Comparison of ENCODE assay signal across 8 mouse cellular contexts in the genomic region with DNA sequence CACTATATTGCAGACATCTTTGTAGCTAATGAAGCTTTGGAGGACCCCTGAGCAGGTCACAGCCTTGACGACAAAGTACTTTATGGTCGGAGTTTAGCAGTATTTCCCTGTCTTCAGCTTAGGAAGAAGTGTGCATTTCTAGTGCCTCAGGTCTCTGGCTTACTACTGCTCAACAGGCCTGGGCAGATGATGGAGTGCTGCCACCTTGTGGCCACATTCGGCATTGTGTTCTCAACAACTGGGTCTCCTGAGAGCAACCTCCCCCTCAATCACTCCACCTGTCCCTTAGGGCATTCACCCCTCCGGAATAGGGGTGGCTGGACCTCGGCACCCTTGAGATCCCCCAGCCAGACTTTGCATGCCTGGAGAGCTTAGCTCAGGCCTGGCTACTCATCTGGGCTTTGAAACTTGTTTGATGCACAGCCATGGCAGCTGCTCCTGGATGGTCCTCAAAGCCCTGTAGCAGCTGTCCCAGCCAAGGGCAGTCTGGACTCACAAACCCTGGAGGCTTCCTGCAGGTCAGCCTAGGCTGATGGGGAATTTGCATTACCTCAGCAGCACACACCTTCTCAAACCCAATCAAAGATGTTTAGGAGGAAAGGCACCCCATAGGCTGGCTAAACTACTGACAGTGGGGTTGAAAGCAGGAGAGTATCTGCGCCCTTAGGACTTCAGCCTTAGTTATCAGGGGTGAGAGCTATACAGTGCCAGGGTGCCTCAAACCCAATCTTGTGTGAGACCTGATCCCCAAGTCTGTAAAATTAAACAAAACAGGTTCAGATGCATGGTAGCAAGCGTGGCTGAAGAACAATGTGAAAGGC. TPM values are rescaled to one million over a fixed set of nuclear protein-coding genes. Genes with fewer than 3 reads are reported as not detected.
DNase-seq lines count a peak whose midpoint lies in the region; ATAC-seq lines count a peak whose summit lies in the region.

No protein-coding gene starts in this region.

- peaks cover 5% of the 10 kb centered on the region; the same call in 1 of the 2 replicates for H3K27me3 ChIP-seq in intestine, embryonic 14.5 days (replicated peaks; ENCODE audit: control insufficient read depth, insufficient read depth, low read length)

- no peak overlapping the region for H3K9ac ChIP-seq in intestine, embryonic 14.5 days (ENCODE audit: low read length)

- H3K9me3 ChIP-seq in intestine, embryonic 14.5 days (ENCODE audit: control insufficient read depth, low read length): no peaks in the 10 kb centered on the region

- no peak overlapping the region; the same call in 1 of the 2 replicates for H3K27ac ChIP-seq in intestine, embryonic 14.5 days (ENCODE audit: low read depth)

- H3K4me1 ChIP-seq in intestine, embryonic 14.5 days (replicated peaks; ENCODE audit: control insufficient read depth, insufficient read depth, low read length): peaks cover 26% of the 10 kb centered on the region

- no peak overlapping the region for H3K4me3 ChIP-seq in intestine, embryonic 14.5 days (ENCODE audit: low read depth, low read length)

- intact Hi-C loops in left cerebral cortex, postnatal 10 days (cut with DNase I): loop anchor here (2.0 to 5.0 kb wide), 2 partner anchors 36 to 93 kb away; no protein-coding TSS in a partner anchor

- ATAC-seq in intestine, embryonic 14.5 days (replicated peaks; ENCODE audit: low FRiP score, low TSS enrichment, low read depth): peak; percentile 69

- DNase-seq in adipocyte (ENCODE audit: low spot score): peak; percentile 86
- peak; percentile 93 for DNase-seq in embryo, embryonic 10.5 days (ENCODE audit: low spot score)
- DNase-seq in gastrocnemius, postnatal 25 days: peak; percentile 62
- peak; percentile 99 for DNase-seq in intestine, embryonic 14.5 days (ENCODE audit: low spot score)
- peak; percentile 86 for DNase-seq in left cerebral cortex, postnatal 10 days (ENCODE audit: extremely low spot score in 1 of 2, low spot score in 2 of 2)
- peak; percentile 92 for DNase-seq in mesoderm, embryonic 11.5 days (ENCODE audit: low read depth, low spot score)
- DNase-seq in right cerebral cortex, postnatal 25 days: peak; percentile 83
- peak; percentile 80 to 83 for DNase-seq in urinary bladder, postnatal 36 days (ENCODE audit: low spot score in 2 of 2)

- H3K36me3 ChIP-seq in intestine, embryonic 14.5 days (ENCODE audit: control insufficient read depth, insufficient read depth, low read length): peaks cover 51% of the 10 kb centered on the region

- no peak overlapping the region for H3K4me2 ChIP-seq in intestine, embryonic 14.5 days (ENCODE audit: low read length)

- WGBS in intestine, embryonic 14.5 days: 19% methylated on average over 7 of the region's 7 CpGs

RNA-seq across cellular contexts. Expression of a gene that starts 28.0 kb away (rescaled TPM):
- 1 to 10 TPM; 5.9 to 9.7 TPM for total RNA-seq in gastrocnemius, postnatal 25 days (2021)
- 16.2 and 16.3 TPM in 2 replicates for polyA plus RNA-seq in intestine, embryonic 14.5 days (2014; fragmentation: Nextera tagmentation; extraction: Ambion mirVana)
- 10 to 100 TPM; 14.3 to 19.2 TPM for total RNA-seq in left cerebral cortex, postnatal 10 days (2021)

RNA-seq across cellular contexts. Expression of a gene that starts 32.6 kb away (rescaled TPM):
- total RNA-seq in gastrocnemius, postnatal 25 days (2021): 10 to 100 TPM; 35.3 to 36.6 TPM
- polyA plus RNA-seq in intestine, embryonic 14.5 days (2014; fragmentation: Nextera tagmentation; extraction: Ambion mirVana): 156 and 174 TPM in 2 replicates
- total RNA-seq in left cerebral cortex, postnatal 10 days (2021): 100 to 1,000 TPM; 157 TPM

RNA-seq across cellular contexts. Expression of a gene that starts 58.7 kb away (rescaled TPM):
- total RNA-seq in gastrocnemius, postnatal 25 days (2021): not detected
- 1.7 and 2.6 TPM in 2 replicates for polyA plus RNA-seq in intestine, embryonic 14.5 days (2014; fragmentation: Nextera tagmentation; extraction: Ambion mirVana)
- total RNA-seq in left cerebral cortex, postnatal 10 days (2021): under 1 TPM; 0.32 to 0.93 TPM

Comparison
In these comparisons a context has a peak if more than half of its experiments do, and no peak if none do; other contexts are left out.
1. RNA of a gene that starts 32.6 kb away (total RNA-seq): 157 TPM in left cerebral cortex, postnatal 10 days; 35.3 to 36.6 TPM in gastrocnemius, postnatal 25 days; every median in the first group is over 4 times any median in the second.
2. Peak in every context shown above with its lines, with median percentiles within 50 percentile points of each other: DNase-seq.